Mouse (Mus musculus) cerebral cortex, adult 2 months (tissue): Measurements from ENCODE around the gene Cped1.

Experiments
- WGBS: fragments of 180-500 bp; shearing (Covaris S2); methylation state at CpG from one replicate; pipeline ENCODE4 v1.1.7; 2018; 5-methylcytosine and 5-hydroxymethylcytosine counted together

The Cped1 gene

DNA sequence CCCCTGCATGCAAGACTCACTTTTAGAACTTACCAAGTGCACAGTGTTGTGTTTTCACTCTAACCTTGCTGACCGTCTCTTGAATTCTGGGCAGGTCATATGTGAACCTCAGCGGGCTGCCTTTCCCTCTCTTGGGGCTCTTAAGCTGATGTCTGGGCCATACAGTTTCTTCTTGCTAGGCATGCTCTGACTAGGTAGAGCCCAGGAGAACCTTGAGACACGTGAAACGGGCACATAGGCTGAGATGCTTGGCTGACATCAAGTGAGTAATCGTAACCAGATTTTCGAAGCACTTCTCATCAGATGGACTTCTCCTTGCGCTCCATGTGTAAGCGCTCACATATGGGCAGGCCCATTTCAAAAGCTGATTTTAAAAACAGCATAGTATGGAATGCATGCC is 237.2 kb downstream of the Cped1 start:
- 85% methylated on average over 8 of the region's 8 CpGs for WGBS

DNA sequence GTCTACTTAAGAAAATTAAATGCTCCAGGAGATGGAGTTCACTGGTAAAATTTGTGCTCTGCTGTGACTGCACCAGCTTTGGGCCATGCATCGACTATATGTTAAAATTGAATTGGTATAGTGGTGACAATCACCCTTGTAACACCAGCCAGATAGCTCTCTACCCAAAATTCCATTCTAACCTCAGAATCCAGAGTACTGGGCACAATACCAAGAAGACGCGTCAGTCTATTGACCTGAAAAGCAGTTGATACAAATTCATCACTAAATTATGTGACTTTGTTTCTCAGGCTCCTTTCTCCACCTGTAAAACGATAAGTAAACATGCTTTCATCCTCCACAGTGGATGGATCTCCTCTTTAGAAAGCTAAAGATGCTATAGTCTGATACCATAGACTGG is 238.6 kb downstream of the Cped1 start:
- 97% methylated on average over 4 of the region's 4 CpGs for WGBS

DNA sequence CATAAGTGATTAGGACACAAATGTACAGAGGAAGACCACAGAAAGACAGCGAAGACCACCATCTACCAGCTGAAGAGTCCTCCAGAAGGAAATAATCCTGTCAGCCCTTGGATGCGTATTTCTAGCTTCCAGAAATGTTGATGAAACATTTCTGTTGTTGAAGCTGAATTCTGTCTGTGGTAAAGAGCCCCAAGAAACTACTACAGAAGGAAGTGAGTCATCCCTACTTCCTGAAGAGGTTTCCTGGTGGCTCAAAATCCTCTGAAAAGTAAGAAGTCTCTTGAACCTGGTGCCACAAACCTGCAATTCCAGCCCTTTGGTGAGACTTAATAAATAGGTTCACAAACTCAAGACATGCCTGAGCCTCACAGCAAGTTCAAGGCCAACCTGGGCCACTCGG is 245.5 kb downstream of the Cped1 start:
- 83% methylated on average over 3 of the region's 3 CpGs for WGBS

DNA sequence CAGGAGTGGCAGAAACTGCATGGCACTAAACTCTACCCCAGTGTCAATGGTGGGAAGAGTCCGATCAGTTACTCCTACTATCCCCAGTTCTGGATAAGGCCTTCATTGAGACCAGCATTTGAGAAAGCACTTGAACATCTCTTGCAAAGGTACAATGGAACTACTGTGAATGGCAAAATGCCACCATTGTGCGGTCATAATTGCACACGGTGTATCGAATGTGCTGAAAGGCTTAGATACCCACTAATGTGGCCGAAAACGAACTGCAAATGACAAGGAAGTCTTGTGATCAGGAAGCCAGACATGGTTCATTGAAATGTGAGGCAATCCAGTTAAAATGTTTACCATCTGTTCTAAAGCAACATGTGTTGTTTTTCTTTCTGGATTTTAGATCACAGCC is 247.8 kb downstream of the Cped1 start:
- 74% methylated on average over 6 of the region's 6 CpGs for WGBS

DNA sequence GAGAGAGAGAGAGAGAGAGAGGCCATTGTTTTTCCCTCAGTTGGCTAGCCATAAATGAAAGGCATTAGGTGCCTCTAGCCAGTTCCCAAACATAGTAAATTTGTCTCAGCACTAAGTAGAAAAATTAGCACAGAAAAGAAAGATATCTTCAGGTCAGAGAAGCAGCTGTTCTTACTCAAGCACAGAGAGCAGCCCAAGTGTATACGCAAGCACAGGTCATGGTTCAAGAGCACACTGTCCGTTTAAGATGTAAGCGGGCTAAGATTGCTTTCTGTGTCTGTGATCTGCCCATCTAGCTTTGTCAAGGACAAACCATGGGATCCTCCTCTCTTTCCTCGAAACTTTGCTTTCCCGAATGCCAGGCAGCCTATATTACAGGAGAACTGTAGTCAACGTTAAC is 249.4 kb downstream of the Cped1 start:
- 89% methylated on average over 6 of the region's 6 CpGs for WGBS

DNA sequence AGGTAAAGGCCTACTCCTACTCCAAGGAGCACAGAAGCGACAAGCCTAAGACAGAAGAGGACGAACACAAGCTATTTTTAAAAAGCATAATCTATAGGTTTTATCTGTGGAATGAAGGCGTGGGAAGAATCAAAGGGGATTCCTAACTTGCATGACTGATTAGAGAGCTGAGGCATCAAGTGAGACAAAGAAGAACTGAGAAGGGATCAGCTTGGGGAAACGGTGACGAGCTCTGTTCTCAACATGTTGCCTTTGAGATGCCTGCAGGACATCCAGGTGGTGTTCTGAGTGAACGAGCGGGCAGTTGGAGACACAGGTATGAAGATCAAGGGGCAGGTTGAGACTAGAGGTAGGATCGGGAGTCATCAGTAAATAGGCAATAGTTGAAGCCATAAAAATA is 257.6 kb downstream of the Cped1 start:
- 83% methylated on average over 8 of the region's 8 CpGs for WGBS

DNA sequence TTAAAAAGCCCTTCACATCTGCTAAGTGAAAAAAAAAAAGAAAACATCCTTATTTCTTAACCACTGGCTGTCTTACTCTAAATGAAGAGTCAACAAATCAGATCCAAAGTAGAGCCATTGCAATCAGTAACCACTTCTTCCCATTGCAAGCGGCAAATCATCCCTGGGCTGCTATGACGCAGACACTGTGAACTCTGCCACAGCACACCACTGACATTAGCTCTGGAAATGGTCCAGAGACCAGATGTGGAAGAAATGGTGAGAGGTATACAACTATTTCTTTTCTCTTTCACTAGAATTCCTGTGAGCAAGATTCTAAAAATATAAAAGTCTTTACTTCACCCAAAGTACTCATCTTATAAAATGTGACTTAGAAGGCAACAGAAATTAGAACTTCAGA is 261.0 kb downstream of the Cped1 start:
- WGBS = 89% methylated on average over 2 of the region's 2 CpGs

DNA sequence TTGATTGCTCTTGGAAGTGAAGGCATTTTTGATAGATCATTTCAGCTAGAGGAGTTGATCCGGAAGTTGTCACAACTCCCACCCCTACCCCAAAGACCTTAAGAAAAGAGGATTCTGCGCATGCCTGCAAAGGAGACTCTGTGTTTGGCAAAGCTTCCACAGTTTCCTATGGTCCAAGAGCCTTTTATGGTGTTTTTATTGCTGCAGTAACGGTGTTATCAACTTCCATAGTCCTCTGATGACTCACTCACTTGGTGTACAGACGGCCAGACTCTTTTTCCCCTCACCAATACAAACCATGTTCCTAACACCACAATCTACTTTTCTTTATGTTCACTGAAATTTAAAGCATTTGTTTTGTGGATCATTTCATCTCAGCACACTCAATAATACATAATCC is 273.1 kb downstream of the Cped1 start:
- 90% methylated on average over 4 of the region's 4 CpGs for WGBS

DNA sequence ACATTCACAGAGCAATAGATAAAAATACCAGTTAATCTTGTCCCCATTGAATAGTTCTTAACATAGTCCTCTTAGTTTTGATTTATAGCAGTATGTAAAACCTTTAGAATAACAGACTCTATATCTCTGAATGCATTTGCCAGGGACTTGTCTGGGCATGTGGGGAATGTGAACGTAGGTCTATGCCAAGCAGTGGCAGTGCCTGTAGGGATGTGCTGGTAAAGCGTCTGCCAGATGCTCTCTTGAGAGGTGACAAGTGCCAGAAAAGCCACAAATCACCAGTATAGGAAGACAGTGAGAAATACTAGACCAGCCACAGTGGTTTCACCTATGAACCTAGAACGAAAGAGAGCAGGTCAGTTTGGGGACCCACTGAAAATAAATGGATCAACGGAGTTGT is 276.8 kb downstream of the Cped1 start:
- WGBS = 75% methylated on average over 4 of the region's 4 CpGs

DNA sequence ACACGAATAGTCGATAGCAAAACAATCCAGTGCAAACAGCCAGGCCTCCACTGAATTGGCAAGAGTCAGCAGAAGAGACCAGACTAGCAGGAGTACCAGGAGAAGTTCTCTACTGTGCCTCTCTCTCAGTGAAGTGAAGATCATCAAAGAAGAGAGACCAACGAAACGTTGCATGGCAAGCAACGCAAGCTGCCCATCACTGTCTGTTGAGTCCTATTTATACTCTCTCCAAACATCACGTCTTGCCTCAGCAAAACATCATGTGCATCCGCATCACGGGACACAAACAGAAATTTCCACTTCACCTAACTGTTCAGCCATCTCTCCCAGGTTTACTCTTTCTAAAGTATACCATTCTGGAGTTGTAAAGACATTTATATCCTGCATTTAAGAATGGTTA is 278.4 kb downstream of the Cped1 start:
- WGBS = 89% methylated on average over 8 of the region's 8 CpGs

DNA sequence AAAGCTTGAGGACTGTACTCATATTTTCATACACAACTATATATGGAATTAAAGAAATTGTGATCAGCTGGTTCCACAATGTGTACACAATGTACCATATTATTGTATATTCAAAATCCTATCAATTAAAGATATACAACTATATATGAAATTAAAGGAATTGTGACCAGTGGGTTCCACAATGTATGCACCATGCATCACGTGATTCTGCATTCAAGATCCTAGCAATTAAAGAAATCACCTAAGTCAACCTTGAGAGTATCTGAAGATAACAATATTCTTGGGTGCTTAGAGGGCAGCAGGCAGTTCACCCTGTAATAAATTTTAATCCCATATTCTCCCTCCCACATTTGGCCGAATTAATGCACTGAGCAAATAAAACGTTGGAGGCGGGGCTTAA is 280.3 kb downstream of the Cped1 start:
- WGBS = 81% methylated on average over 4 of the region's 4 CpGs

DNA sequence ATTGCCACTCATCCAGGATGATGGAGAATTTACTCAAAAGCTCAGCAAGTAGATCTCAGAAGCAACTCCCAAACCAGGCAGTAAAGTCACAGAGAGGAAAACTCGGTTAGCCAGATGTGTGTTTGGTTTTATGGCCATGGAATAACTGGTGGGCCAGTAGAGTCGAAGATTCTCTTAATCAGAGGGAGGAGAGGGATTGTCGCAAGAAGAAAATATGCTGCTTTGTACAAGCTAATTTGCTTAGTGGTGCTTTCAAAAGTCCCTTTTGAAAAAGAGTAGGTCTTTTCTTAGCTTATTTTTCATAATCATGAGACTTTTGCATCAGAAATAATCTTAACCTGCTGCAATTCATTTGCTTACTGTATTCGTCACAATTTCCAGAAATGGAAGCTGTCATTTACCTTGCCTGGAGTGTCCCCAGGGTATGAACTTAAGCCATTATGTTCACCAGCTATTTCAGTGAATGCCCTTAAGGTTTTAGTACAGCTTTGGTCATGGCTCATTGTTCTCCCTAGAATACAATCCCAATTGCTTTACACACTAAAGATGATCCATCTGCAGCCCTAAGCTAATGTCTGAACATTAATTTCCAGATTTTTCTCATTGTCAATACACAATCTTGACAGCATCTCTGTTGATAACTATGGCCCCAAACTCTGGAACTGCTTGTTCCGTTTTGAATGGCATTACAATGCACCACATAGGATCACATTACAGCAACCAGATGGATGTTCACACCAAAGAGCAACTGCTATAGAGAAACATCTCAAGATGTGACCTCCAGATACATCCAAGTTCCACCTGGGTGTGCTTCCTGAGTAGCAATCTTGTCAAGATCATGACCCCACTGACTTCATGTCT is 282.3 kb downstream of the Cped1 start:
- WGBS = 84% methylated on average over 5 of the region's 5 CpGs

DNA sequence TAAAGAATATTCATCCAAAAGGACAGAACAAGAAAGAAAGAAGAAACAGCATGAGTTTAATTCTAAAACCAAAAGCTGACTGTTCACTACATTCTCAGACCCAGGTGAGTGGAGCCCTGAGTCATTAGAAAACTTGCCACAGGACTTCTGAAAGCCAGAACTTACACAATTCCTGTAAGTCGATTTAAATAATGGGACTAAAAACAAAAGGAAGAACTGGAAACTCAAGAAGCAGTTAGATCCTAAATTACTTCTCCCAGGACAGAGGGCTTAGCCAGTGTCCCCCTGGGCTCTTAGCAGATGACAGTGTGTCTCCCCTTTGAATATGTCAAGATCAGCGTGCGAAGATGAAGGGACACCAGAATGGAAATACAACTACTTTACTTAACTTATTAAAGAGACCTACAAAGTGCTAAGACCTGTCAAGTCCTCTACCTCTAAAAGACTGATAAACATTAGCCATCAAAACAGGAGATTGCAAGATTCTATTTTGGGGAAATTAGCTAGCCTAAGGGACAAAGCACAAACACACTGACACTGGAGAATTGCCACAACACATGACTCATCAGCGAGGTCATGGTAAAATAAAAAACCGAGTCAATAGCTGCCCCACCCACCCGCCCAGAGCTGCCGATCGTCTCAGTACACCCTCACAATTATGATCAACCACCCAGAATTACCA is 284.3 kb downstream of the Cped1 start:
- 58% methylated on average over 8 of the region's 8 CpGs for WGBS

DNA sequence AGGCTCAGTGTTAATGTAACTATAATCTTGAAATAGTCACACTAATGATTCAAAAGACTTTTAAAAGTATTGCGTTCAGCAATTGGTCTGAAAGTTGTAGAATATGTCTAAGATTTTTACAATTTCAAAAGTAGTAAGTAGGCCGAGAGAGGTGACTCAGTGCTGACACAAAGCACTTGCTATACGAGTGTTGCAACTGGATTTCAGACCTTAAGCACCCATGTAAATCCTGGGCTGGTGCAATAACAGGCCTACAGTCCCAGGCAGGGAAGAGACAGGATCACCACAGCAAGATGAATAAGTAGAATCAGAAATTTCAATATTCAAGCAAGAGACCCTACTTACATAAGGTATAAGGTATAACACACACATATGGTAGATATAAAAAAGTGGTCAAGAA is 292.2 kb downstream of the Cped1 start:
- 91% methylated on average over 3 of the region's 3 CpGs for WGBS

DNA sequence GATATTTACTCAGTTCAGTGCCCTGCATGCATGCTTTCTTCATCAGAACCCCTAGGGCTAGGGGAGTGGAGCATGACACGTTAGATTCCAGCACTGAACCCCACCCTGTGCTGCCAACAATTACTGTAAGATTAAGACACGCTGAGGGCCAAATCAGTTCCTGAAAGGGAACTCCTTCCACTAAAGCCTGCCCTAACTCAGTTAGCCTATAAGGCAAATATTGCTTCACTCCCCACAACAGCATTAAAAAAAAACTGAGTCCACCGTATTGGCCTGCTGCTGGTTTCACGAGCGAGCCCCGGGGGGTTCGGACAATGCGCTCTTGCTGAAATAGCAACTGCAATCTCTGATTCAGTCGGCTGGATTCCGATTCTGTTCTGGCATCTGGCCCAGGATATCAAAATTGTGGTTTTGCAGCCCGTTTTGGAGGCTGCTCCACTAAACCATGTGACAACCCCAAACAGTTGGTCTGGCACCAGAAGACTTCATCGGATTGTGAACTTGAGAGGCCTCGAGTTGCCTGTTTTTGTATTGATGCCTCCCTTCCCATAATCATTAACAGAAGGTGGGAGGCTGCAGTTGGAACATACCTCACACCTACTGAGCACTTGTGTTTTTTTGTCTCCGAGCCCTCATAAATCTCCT is 294.6 kb downstream of the Cped1 start:
- WGBS = 35% methylated on average over 14 of the region's 14 CpGs

DNA sequence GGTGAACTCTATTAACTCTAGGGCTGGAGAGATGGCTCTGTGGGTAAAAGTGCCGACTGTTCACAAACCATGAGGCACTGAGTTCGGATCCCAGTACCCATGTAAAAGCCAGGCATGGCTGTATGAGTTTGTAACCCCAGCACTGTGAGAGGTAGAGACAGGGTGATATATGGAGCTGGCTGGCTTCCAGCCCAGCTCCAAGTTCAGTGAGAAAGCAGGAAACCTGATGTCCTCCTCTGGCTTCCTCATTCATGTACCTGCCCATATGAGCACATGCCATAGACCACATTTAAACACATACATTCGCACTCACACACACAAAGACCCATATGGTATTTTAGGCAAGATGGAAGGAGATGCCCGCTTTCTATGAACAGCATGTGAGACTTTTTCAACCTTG is 296.7 kb downstream of the Cped1 start:
- WGBS = 91% methylated on average over 4 of the region's 4 CpGs

DNA sequence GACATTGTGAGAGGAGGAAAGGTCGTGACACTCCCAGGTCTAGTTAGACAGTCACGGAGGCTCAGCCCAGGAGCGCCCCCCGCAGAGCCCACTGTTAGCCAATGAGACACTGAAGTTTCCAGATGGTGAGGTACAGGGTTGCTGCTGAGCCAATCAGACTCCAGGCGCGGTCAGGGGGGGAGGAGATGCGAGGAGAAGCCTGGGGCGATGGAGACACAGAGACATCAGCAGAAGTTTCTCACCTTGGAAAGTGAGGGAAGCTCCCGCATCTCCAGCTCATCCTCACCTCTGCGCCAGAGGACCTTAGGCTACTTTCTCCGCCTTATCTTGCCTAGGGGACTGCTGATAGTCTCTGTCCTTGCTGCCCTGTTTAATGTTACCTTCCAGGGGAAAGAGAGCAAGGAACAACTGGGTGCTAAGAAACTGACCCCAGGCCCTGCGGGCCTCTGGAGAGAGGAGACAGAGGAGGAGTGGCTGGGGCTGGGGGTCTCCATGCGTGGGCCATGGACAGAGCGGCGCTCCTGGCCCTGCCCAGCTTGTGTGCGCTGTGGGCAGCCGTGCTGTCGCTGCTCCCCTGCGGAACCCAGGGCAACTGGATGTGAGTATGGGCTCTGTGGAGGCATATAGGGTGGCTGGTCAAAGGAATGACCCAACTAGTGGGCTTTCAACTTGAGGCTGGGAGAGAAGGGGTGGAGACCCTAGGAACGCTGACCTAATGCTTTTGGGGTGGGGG is 302.5 kb downstream of the Cped1 start, which contains the start of gene Wnt16:
TSS of gene Wnt16 (plus strand) at position 224 of the 733 bp plus-strand sequence.
- WGBS = 5% methylated on average over 20 of the region's 20 CpGs

DNA sequence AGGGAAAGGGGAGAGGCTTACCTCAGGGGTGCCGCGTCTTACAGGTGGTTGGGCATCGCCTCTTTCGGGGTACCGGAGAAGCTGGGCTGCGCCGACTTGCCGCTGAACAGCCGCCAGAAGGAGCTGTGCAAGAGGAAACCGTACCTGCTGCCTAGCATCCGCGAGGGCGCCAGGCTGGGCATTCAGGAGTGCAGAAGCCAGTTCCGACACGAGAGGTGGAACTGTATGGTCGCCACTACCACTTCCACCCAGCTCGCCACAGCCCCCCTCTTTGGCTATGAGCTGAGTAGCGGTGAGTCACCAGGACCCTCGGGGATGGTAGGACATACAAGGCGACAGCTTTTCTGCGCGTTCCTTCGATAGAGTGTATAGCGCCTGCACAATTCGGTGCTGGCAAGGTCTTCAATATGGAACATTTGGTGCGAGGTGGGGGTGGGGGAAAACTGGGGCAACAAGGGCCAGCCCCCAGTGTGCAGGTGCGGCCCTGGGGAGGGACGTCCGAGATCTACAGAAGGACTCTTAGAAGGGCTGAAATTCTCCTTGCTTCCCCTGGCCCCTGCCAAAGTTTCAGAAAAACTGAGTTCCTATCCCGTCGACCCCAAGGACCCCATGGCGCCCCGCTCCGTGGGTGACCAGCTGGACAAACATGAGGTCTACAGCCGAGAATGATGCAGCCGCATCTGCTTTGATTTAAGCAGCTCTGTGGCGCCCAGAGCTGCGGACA is 303.2 kb downstream of the Cped1 start:
- 2% methylated on average over 38 of the region's 38 CpGs for WGBS

DNA sequence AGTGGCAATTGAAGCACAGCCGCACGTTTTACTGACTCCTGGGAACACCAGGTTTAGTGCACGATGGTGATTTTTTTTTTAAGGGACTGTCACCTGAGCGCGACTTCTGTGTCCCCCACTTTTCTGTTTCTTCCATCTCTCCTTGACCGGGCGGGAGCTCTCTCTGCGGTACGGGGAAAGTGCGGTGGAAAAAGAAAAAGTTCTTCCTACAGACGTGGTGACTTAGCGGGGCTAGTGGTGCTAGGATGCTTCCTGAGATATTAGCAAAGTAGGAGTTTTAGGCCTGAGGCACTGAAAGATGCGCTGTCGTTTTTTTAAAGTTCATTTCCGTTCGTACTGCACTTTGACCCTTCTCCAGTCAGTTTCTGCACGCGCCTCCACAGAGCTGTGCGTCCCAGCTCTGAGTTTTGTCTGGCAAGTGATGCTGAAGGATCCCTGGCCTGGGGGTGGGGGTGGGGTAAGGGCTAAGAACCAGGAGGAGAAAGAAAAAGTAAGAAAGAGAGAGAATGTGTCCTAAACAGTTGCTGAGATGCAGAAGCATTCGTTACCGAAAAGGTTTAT is 303.8 kb downstream of the Cped1 start:
- WGBS = 8% methylated on average over 21 of the region's 21 CpGs

DNA sequence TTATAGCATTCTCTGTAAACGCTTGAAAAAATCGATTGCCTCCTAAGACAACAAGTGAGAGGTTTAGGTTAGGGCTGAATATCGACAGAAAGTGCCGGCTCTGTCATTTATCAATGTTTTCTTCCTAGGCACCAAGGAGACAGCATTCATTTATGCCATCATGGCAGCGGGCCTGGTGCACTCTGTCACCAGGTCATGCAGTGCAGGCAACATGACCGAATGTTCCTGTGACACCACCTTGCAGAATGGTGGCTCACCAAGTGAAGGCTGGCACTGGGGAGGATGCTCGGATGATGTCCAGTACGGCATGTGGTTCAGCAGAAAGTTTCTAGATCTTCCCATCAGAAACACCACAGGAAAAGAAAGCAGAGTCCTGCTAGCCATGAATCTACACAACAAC is 305.1 kb downstream of the Cped1 start:
- WGBS = 88% methylated on average over 8 of the region's 8 CpGs

DNA sequence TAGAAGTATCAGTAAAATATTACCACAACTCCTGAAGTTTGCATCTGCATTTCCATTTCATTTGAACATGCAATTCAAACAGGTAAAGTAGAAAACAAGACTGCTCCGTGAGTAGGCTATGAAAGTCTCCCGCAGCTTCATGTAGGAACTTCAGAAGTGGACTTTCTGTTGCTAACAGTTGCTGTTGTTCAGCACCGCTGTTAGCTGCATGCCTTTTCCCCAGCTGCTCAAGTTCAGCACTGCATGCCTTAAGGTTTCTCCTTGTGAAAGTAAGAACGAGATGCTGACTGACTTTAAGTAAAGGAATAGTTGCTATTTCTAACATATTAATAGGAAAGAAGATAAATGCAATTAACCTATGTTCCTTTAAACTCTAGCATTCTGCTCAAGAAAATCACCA is 306.3 kb downstream of the Cped1 start:
- 60% methylated on average over 4 of the region's 4 CpGs for WGBS
